8 mouse cellular contexts compared by ENCODE assay signal in genomic region chr17:21680019-21680376, GRCm38 (mm10). TPM values are rescaled to one million over a fixed set of nuclear protein-coding genes. Genes with fewer than 3 reads are reported as not detected.
DNase-seq lines count a peak whose midpoint lies in the region; ATAC-seq and TF ChIP-seq lines count a peak whose summit lies in the region.
"Not testable (repeated sequence)": the region's sequence is repeated elsewhere in the genome, so short reads cannot be mapped to it uniquely, and the experiment has no call there.

No protein-coding gene starts in this region.

- TF ChIP-seq POLR2A in small intestine, adult 2 months (IDR thresholded peaks at IDR 0.05; ENCODE audit: low read depth, low read length), result not testable (repeated sequence)

- H3K27me3 ChIP-seq in E14TG2a.4 (ENCODE audit: insufficient read depth, low read length); embryonic facial prominence, embryonic 10.5 days (replicated peaks; ENCODE audit: low read depth, poor library complexity, severe bottlenecking); forebrain, embryonic 15.5 days; kidney, embryonic 15.5 days; liver, embryonic 14.5 days (ENCODE audit: control insufficient read depth, insufficient read depth, low read length); midbrain, embryonic 11.5 days (ENCODE audit: control insufficient read depth, insufficient read depth, low read length); small intestine, adult 2 months (ENCODE audit: control insufficient read depth, insufficient read depth, low read length): not testable (repeated sequence)

- not testable (repeated sequence) for H3K9me3 ChIP-seq in E14TG2a.4 (ENCODE audit: low read length); embryonic facial prominence, embryonic 10.5 days; forebrain, embryonic 15.5 days; kidney, embryonic 15.5 days (replicated peaks); liver, embryonic 14.5 days (ENCODE audit: control insufficient read depth, low read length); midbrain, embryonic 11.5 days (ENCODE audit: control insufficient read depth, low read length)

- H3K27ac ChIP-seq in embryonic facial prominence, embryonic 10.5 days (replicated peaks), result peak overlapping the region; percentile 71
- 0 out of 2 replicates have a peak overlapping the region, but pooled peaks have one; percentile 70 for H3K27ac ChIP-seq in forebrain, embryonic 15.5 days (replicated peaks)
- peak overlapping the region; percentile 79 for H3K27ac ChIP-seq in kidney, embryonic 15.5 days
- not testable (repeated sequence) for H3K27ac ChIP-seq in liver, embryonic 14.5 days; midbrain, embryonic 11.5 days (ENCODE audit: low read depth, low read length)
- H3K27ac ChIP-seq in small intestine, adult 2 months (ENCODE audit: insufficient read depth, low read depth, low read length), result peak overlapping the region; percentile 69

- peak overlapping the region; percentile 51 for H3K4me2 ChIP-seq in forebrain, embryonic 15.5 days (replicated peaks)
- peak overlapping the region; percentile 62 for H3K4me2 ChIP-seq in kidney, embryonic 15.5 days
- H3K4me2 ChIP-seq in liver, embryonic 14.5 days (ENCODE audit: low read depth), result peak overlapping the region; percentile 74
- H3K4me2 ChIP-seq in midbrain, embryonic 11.5 days, result peak overlapping the region; percentile 40

- peak; percentile 89 for ATAC-seq in forebrain, embryonic 15.5 days (replicated peaks)
- ATAC-seq in hematopoietic stem cell, adult 5-6 weeks (replicated peaks in 1 of 2; ENCODE audit: insufficient read depth in 1 of 2, low FRiP score in 2 of 2, low TSS enrichment in 1 of 2, low read depth in 1 of 2, poor library complexity in 2 of 2, severe bottlenecking in 2 of 2), result peak; percentile 77 to 80
- peak; percentile 95 for ATAC-seq in kidney, embryonic 15.5 days (replicated peaks; ENCODE audit: low FRiP score)
- peak; percentile 78 for ATAC-seq in liver, embryonic 14.5 days (ENCODE audit: insufficient read depth)
- peak; percentile 91 for ATAC-seq in midbrain, embryonic 11.5 days (ENCODE audit: low FRiP score)

- not testable (repeated sequence) for H3K4me1 ChIP-seq in E14TG2a.4 (replicated peaks; ENCODE audit: low read depth, low read length); embryonic facial prominence, embryonic 10.5 days; forebrain, embryonic 15.5 days; kidney, embryonic 15.5 days; midbrain, embryonic 11.5 days (ENCODE audit: control insufficient read depth, insufficient read depth, low read length); small intestine, adult 2 months (ENCODE audit: control insufficient read depth, insufficient read depth, insufficient read length, low read length)
- H3K4me1 ChIP-seq in liver, embryonic 14.5 days (replicated peaks; ENCODE audit: control insufficient read depth in 2 of 2, insufficient read depth in 2 of 2, low read length in 1 of 2), result peaks cover 9 to 10% of the 10 kb centered on the region in 2 experiments

- WGBS in embryonic facial prominence, embryonic 10.5 days, result 1% methylated on average over 10 of the region's 10 CpGs
- WGBS in forebrain, embryonic 15.5 days, result 0% methylated on average over 10 of the region's 10 CpGs
- 2% methylated on average over 9 of the region's 10 CpGs for WGBS in kidney, embryonic 15.5 days
- WGBS in liver, embryonic 14.5 days (ENCODE audit: insufficient replicate concordance), result 0% methylated on average over 10 of the region's 10 CpGs
- WGBS in midbrain, embryonic 11.5 days, result 0% methylated on average over 10 of the region's 10 CpGs
- WGBS in small intestine, adult 2 months, result under 1% methylated on average over 10 of the region's 10 CpGs

- not testable (repeated sequence) for TF ChIP-seq CTCF in E14TG2a.4 (conservative IDR thresholded peaks at IDR 0.05; ENCODE audit: low read length); liver, embryonic 14.5 days (IDR thresholded peaks at IDR 0.05; ENCODE audit: low read depth); small intestine, adult 2 months (IDR thresholded peaks at IDR 0.05; ENCODE audit: extremely low read depth, insufficient read length, insufficient replicate concordance, low read depth, low read length)

- peak overlapping the region; percentile 44; the same call in 1 of the 2 replicates for H3K9ac ChIP-seq in forebrain, embryonic 15.5 days (replicated peaks)
- peak overlapping the region; percentile 38; the same call in 1 of the 2 replicates for H3K9ac ChIP-seq in kidney, embryonic 15.5 days
- peak overlapping the region; percentile 59 for H3K9ac ChIP-seq in liver, embryonic 14.5 days (replicated peaks)
- peak overlapping the region; percentile 34; the same call in 1 of the 2 replicates for H3K9ac ChIP-seq in midbrain, embryonic 11.5 days (ENCODE audit: low read length)

- H3K4me3 ChIP-seq in E14TG2a.4 (replicated peaks; ENCODE audit: low read length), result peak overlapping the region; percentile 79
- H3K4me3 ChIP-seq in embryonic facial prominence, embryonic 10.5 days, result peak overlapping the region; percentile 57
- H3K4me3 ChIP-seq in forebrain, embryonic 15.5 days, result peak overlapping the region; percentile 51
- H3K4me3 ChIP-seq in kidney, embryonic 15.5 days (replicated peaks), result peak overlapping the region; percentile 53
- H3K4me3 ChIP-seq in liver, embryonic 14.5 days (ENCODE audit: insufficient read depth in 1 of 2, low read depth in 2 of 2, low read length in 2 of 2), result peak overlapping the region; percentile 65 to 98
- peak overlapping the region; percentile 41 for H3K4me3 ChIP-seq in midbrain, embryonic 11.5 days (ENCODE audit: low read depth, low read length)
- peak overlapping the region; percentile 77 for H3K4me3 ChIP-seq in small intestine, adult 2 months (ENCODE audit: low read depth, low read length)

- H3K36me3 ChIP-seq in E14TG2a.4 (ENCODE audit: insufficient read depth, low read length); embryonic facial prominence, embryonic 10.5 days (replicated peaks); forebrain, embryonic 15.5 days; kidney, embryonic 15.5 days; liver, embryonic 14.5 days (replicated peaks; ENCODE audit: control insufficient read depth, insufficient read depth, low read depth); midbrain, embryonic 11.5 days (ENCODE audit: control insufficient read depth, insufficient read depth, low read length); small intestine, adult 2 months (ENCODE audit: control insufficient read depth, insufficient read depth, low read length): not testable (repeated sequence)

- not testable (repeated sequence) for TF ChIP-seq EP300 in liver, embryonic 14.5 days (IDR thresholded peaks at IDR 0.05; ENCODE audit: low read depth)

- DNase-seq in embryonic facial prominence, embryonic 10.5 days (ENCODE audit: low spot score), result not testable (repeated sequence)
- DNase-seq in liver, embryonic 14.5 days (ENCODE audit: low read depth in 3 of 3, low spot score in 3 of 3), result peak in 1 of 3 experiments; percentile 23
- DNase-seq in midbrain, embryonic 11.5 days (ENCODE audit: low spot score, missing footprints), result peak; percentile 93

RNA-seq across cellular contexts. Expression of gene Gm10226, which starts 11.7 kb away (rescaled TPM):
- polyA plus RNA-seq in embryonic facial prominence, embryonic 10.5 days (2016; fragmentation: Nextera tagmentation; extraction: Ambion mirVana), result 5.7 and 9.0 TPM in 2 replicates
- polyA plus RNA-seq in forebrain, embryonic 15.5 days (2015; fragmentation: Nextera tagmentation; extraction: Ambion mirVana), result 14.7 and 14.8 TPM in 2 replicates
- 11.2 TPM in 1 of 2 replicates, not detected in the other for total RNA-seq in hematopoietic stem cell, adult 5-6 weeks (2017)
- 2.7 and 5.4 TPM in 2 replicates for polyA plus RNA-seq in kidney, embryonic 15.5 days (2015; fragmentation: Nextera tagmentation; extraction: Ambion mirVana)
- 2.3 TPM in 1 of 2 replicates, not detected in the other for polyA plus RNA-seq in liver, embryonic 14.5 days (2012; rRNA removed)
- 5.0 and 6.1 TPM in 2 replicates for polyA plus RNA-seq in liver, embryonic 14.5 days (2014; fragmentation: Nextera tagmentation; extraction: Ambion mirVana)
- polyA plus RNA-seq in midbrain, embryonic 11.5 days (2014; fragmentation: Nextera tagmentation; extraction: Ambion mirVana), result 18.2 and 19.4 TPM in 2 replicates
- not detected in 2 replicates for polyA plus RNA-seq in small intestine, adult 2 months (2012; rRNA removed)

RNA-seq across cellular contexts. Expression of gene Zfp760, which starts 27.5 kb away (rescaled TPM):
- polyA plus RNA-seq in embryonic facial prominence, embryonic 10.5 days (2016; fragmentation: Nextera tagmentation; extraction: Ambion mirVana), result 19.7 and 20.2 TPM in 2 replicates
- 17.9 and 18.2 TPM in 2 replicates for polyA plus RNA-seq in forebrain, embryonic 15.5 days (2015; fragmentation: Nextera tagmentation; extraction: Ambion mirVana)
- total RNA-seq in hematopoietic stem cell, adult 5-6 weeks (2017), result 11.5 and 16.9 TPM in 2 replicates
- polyA plus RNA-seq in kidney, embryonic 15.5 days (2015; fragmentation: Nextera tagmentation; extraction: Ambion mirVana), result 12.8 and 14.8 TPM in 2 replicates
- polyA plus RNA-seq in liver, embryonic 14.5 days (2012; rRNA removed), result 2.0 and 4.1 TPM in 2 replicates
- 4.0 and 4.1 TPM in 2 replicates for polyA plus RNA-seq in liver, embryonic 14.5 days (2014; fragmentation: Nextera tagmentation; extraction: Ambion mirVana)
- 25.5 and 27.2 TPM in 2 replicates for polyA plus RNA-seq in midbrain, embryonic 11.5 days (2014; fragmentation: Nextera tagmentation; extraction: Ambion mirVana)
- 0.08 and 0.20 TPM in 2 replicates for polyA plus RNA-seq in small intestine, adult 2 months (2012; rRNA removed)

RNA-seq across cellular contexts. Expression of gene Zfp983, which starts 29.6 kb away (rescaled TPM):
- 4.2 and 4.3 TPM in 2 replicates for polyA plus RNA-seq in embryonic facial prominence, embryonic 10.5 days (2016; fragmentation: Nextera tagmentation; extraction: Ambion mirVana)
- polyA plus RNA-seq in forebrain, embryonic 15.5 days (2015; fragmentation: Nextera tagmentation; extraction: Ambion mirVana), result 10.3 and 11.9 TPM in 2 replicates
- total RNA-seq in hematopoietic stem cell, adult 5-6 weeks (2017), result 3.9 TPM in 2 replicates
- 2.8 and 3.5 TPM in 2 replicates for polyA plus RNA-seq in kidney, embryonic 15.5 days (2015; fragmentation: Nextera tagmentation; extraction: Ambion mirVana)
- polyA plus RNA-seq in liver, embryonic 14.5 days (2012; rRNA removed), result 0.38 and 0.78 TPM in 2 replicates
- polyA plus RNA-seq in liver, embryonic 14.5 days (2014; fragmentation: Nextera tagmentation; extraction: Ambion mirVana), result 1.3 and 1.4 TPM in 2 replicates
- polyA plus RNA-seq in midbrain, embryonic 11.5 days (2014; fragmentation: Nextera tagmentation; extraction: Ambion mirVana), result 8.5 and 9.5 TPM in 2 replicates
- 0.11 and 0.28 TPM in 2 replicates for polyA plus RNA-seq in small intestine, adult 2 months (2012; rRNA removed)

RNA-seq across cellular contexts. Expression of gene Zfp229, which starts 50.6 kb away (rescaled TPM):
- polyA plus RNA-seq in embryonic facial prominence, embryonic 10.5 days (2016; fragmentation: Nextera tagmentation; extraction: Ambion mirVana), result 6.1 and 7.7 TPM in 2 replicates
- 11.1 and 13.7 TPM in 2 replicates for polyA plus RNA-seq in forebrain, embryonic 15.5 days (2015; fragmentation: Nextera tagmentation; extraction: Ambion mirVana)
- total RNA-seq in hematopoietic stem cell, adult 5-6 weeks (2017), result 8.8 and 10.1 TPM in 2 replicates
- polyA plus RNA-seq in kidney, embryonic 15.5 days (2015; fragmentation: Nextera tagmentation; extraction: Ambion mirVana), result 7.4 and 8.6 TPM in 2 replicates
- polyA plus RNA-seq in liver, embryonic 14.5 days (2012; rRNA removed), result 0.71 and 1.1 TPM in 2 replicates
- 1.1 and 1.6 TPM in 2 replicates for polyA plus RNA-seq in liver, embryonic 14.5 days (2014; fragmentation: Nextera tagmentation; extraction: Ambion mirVana)
- 8.7 and 10.9 TPM in 2 replicates for polyA plus RNA-seq in midbrain, embryonic 11.5 days (2014; fragmentation: Nextera tagmentation; extraction: Ambion mirVana)
- 0.30 and 0.37 TPM in 2 replicates for polyA plus RNA-seq in small intestine, adult 2 months (2012; rRNA removed)
